Mouse (Mus musculus): ENCODE measurements around the gene Mast4.

DNA sequence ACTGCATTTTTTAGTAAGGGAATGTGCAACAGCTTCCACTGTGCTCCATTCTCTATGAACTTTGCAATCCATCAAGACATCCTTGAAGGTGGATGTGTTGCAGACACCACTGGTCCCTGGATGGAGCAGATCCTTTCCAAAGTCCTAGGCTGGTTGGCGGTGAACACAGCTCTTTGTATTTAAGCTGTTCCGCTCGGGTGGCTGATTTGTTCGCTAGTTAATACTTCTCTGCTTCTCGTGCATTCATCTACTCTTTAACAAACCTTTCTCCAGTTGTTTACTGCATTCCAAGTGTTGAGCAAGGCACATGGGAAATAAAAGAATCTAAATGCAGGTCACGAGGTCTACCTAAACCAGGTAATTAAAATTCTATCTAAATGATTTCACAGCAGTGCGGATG is 384.5 kb downstream of the Mast4 start:
- no peak for TF ChIP-seq CTCF (IDR thresholded peaks at IDR 0.05)
- no peak for TF ChIP-seq POLR2A (IDR thresholded peaks at IDR 0.05; ENCODE audit: insufficient read depth, low read depth, low read length)
- no peak for TF ChIP-seq EP300 (IDR thresholded peaks at IDR 0.05; ENCODE audit: insufficient read depth, low read depth, low read length)

Data from heart, adult 2 months (tissue).